Mouse (Mus musculus) kidney, embryonic 15.5 days (tissue): ENCODE measurements around the gene Arl6ip4. TPM values are rescaled to one million over a fixed set of nuclear protein-coding genes. Genes with fewer than 3 reads are reported as not detected.

Experiments
- ATAC-seq: fragments of 200-750 bp; cut with Nextera tagmentation; replicated peaks from 2 replicates; pipeline ENCODE4 v1.8.0; 2017; ENCODE audit warnings: moderate TSS enrichment; ENCODE audit not compliant: low FRiP score
- H3K27ac ChIP-seq: fragments of 300-500 bp; sonication (generic); 2 replicates; pipeline ENCODE4 v1.5.1; 2015; ENCODE audit warnings: mild to moderate bottlenecking, inconsistent platforms
- H3K27me3 ChIP-seq: fragments of 300-500 bp; sonication (generic); 2 replicates; pipeline ENCODE4 v1.6.1; 2015; ENCODE audit warnings: inconsistent platforms
- H3K36me3 ChIP-seq: fragments of 300-500 bp; sonication (generic); 2 replicates; pipeline ENCODE4 v1.6.1; 2015; ENCODE audit warnings: inconsistent platforms
- H3K4me1 ChIP-seq: fragments of 300-500 bp; sonication (generic); 2 replicates; pipeline ENCODE4 v1.6.1; 2015; ENCODE audit warnings: inconsistent platforms
- H3K4me2 ChIP-seq: fragments of 300-500 bp; sonication (generic); 2 replicates; pipeline ENCODE4 v1.6.1; 2015; ENCODE audit warnings: moderate library complexity, mild to moderate bottlenecking, inconsistent platforms
- H3K4me3 ChIP-seq: fragments of 300-500 bp; sonication (generic); replicated peaks from 2 replicates; pipeline ENCODE4 v1.5.1; 2015; ENCODE audit warnings: mild to moderate bottlenecking, inconsistent platforms
- H3K9ac ChIP-seq: fragments of 300-500 bp; sonication (generic); 2 replicates; pipeline ENCODE4 v1.6.1; 2015; ENCODE audit warnings: mild to moderate bottlenecking, inconsistent platforms
- H3K9me3 ChIP-seq: fragments of 300-500 bp; sonication (generic); replicated peaks from 2 replicates; pipeline ENCODE4 v1.6.1; 2016; ENCODE audit warnings: inconsistent platforms
- WGBS: fragments of 180-500 bp; shearing (Covaris S2); methylation state at CpG from one replicate; pipeline ENCODE4 v1.1.7; 2015; ENCODE audit warnings: mixed read lengths; 5-methylcytosine and 5-hydroxymethylcytosine counted together
- polyA plus RNA-seq: library from polyadenylated mRNA; unstranded; fragments of >200 nt; fragmentation: Nextera tagmentation; extraction: Ambion mirVana; gene quantifications from 2 replicates; pipeline ENCODE4 v1.2.1, GENCODE M21; 2015

The Arl6ip4 gene
- polyA plus RNA-seq, 1 experiment from 2014 or later = 108 TPM

- H3K4me1 ChIP-seq = peaks cover 18% of the 10 kb centered on the region
- no peak overlapping the region for H3K4me2 ChIP-seq
- no peak overlapping the region for H3K27ac ChIP-seq
- H3K4me3 ChIP-seq = no peak overlapping the region
- no peak overlapping the region for H3K9ac ChIP-seq
- no peak for ATAC-seq
- peaks cover 78% of the 10 kb centered on the region for H3K36me3 ChIP-seq
- H3K27me3 ChIP-seq = no peaks in the 10 kb centered on the region
- H3K9me3 ChIP-seq = no peaks in the 10 kb centered on the region
- WGBS = 74% methylated on average over 5 of the region's 5 CpGs
Observed at GRCm38 (mm10) chr5:124119204-124119603, 3.3 kb downstream of the Arl6ip4 start.

GRCm38 (mm10) chr5:124122357-124122756 lies 6.5 kb downstream of the Arl6ip4 start:
- WGBS = 89% methylated on average over 18 of the region's 18 CpGs
- no peak overlapping the region for H3K27ac ChIP-seq

GRCm38 (mm10) chr5:124125093-124125492 lies 9.2 kb downstream of the Arl6ip4 start:
- Histone ChIP-seq H3K36me3 (peaks cover 73% of the 10 kb centered on the region), H3K27me3 (no peaks in the 10 kb centered on the region), H3K27ac (no peak overlapping the region), H3K9ac (no peak overlapping the region), H3K9me3 (no peaks in the 10 kb centered on the region), H3K4me2 (no peak overlapping the region), H3K4me1 (no peaks in the 10 kb centered on the region), H3K4me3 (no peak overlapping the region)
- ATAC-seq = no peak
- 88% methylated on average over 11 of the region's 11 CpGs for WGBS

More at GRCm38 (mm10) chr5:124122357-124122756, 6.5 kb downstream of the Arl6ip4 start:
- H3K9ac ChIP-seq = no peak overlapping the region
- ATAC-seq = no peak
- H3K4me3 ChIP-seq = no peak overlapping the region
- H3K27me3 ChIP-seq = no peaks in the 10 kb centered on the region
- no peaks in the 10 kb centered on the region for H3K9me3 ChIP-seq
- no peak overlapping the region for H3K4me2 ChIP-seq
- H3K36me3 ChIP-seq = peaks cover 78% of the 10 kb centered on the region
- peaks cover 2% of the 10 kb centered on the region for H3K4me1 ChIP-seq

- no peak overlapping the region for H3K4me2 ChIP-seq
- H3K9me3 ChIP-seq = no peaks in the 10 kb centered on the region
- no peak for ATAC-seq
- no peak overlapping the region for H3K27ac ChIP-seq
- H3K9ac ChIP-seq = no peak overlapping the region
- H3K36me3 ChIP-seq = peaks cover 42% of the 10 kb centered on the region
- H3K4me3 ChIP-seq = no peak overlapping the region
- 87% methylated on average over 5 of the region's 5 CpGs for WGBS
- no peaks in the 10 kb centered on the region for H3K4me1 ChIP-seq
- H3K27me3 ChIP-seq = no peaks in the 10 kb centered on the region
Observed at GRCm38 (mm10) chr5:124134261-124134660, 18.4 kb downstream of the Arl6ip4 start.

GRCm38 (mm10) chr5:124138066-124138465 lies 22.2 kb downstream of the Arl6ip4 start:
- H3K9ac ChIP-seq = no peak overlapping the region
- no peak for ATAC-seq
- H3K36me3 ChIP-seq = peaks cover 40% of the 10 kb centered on the region
- H3K27ac ChIP-seq = no peak overlapping the region
- no peaks in the 10 kb centered on the region for H3K27me3 ChIP-seq
- H3K4me1 ChIP-seq = no peaks in the 10 kb centered on the region
- no peak overlapping the region for H3K4me3 ChIP-seq
- no peak overlapping the region for H3K4me2 ChIP-seq
- H3K9me3 ChIP-seq = no peaks in the 10 kb centered on the region
- 72% methylated on average over 7 of the region's 7 CpGs for WGBS

GRCm38 (mm10) chr5:124149028-124149427 lies 33.1 kb downstream of the Arl6ip4 start:
- no peak for ATAC-seq
- H3K36me3 ChIP-seq = 0 out of 2 replicates have a peak, but pooled peaks cover 2% of the 10 kb centered on the region
- no peaks in the 10 kb centered on the region for H3K27me3 ChIP-seq
- WGBS = 58% methylated on average over 5 of the region's 5 CpGs
- no peak overlapping the region for H3K4me2 ChIP-seq
- H3K27ac ChIP-seq = no peak overlapping the region
- no peaks in the 10 kb centered on the region for H3K9me3 ChIP-seq
- no peak overlapping the region for H3K4me3 ChIP-seq
- no peak overlapping the region for H3K9ac ChIP-seq
- H3K4me1 ChIP-seq = no peaks in the 10 kb centered on the region

GRCm38 (mm10) chr5:124150895-124151294 lies 35.0 kb downstream of the Arl6ip4 start:
- no peak for ATAC-seq
- Histone ChIP-seq H3K4me2 (no peak overlapping the region), H3K27me3 (no peaks in the 10 kb centered on the region), H3K4me1 (no peaks in the 10 kb centered on the region), H3K27ac (no peak overlapping the region), H3K4me3 (no peak overlapping the region), H3K36me3 (0 out of 2 replicates have a peak, but pooled peaks cover 2% of the 10 kb centered on the region), H3K9me3 (no peaks in the 10 kb centered on the region), H3K9ac (no peak overlapping the region)
- 86% methylated on average over 7 of the region's 7 CpGs for WGBS

- no peak for ATAC-seq
- no peak overlapping the region for H3K4me2 ChIP-seq
- no peaks in the 10 kb centered on the region for H3K27me3 ChIP-seq
- H3K9me3 ChIP-seq = no peaks in the 10 kb centered on the region
- no peak overlapping the region for H3K27ac ChIP-seq
- H3K36me3 ChIP-seq = 0 out of 2 replicates have a peak, but pooled peaks cover 2% of the 10 kb centered on the region
- no peak overlapping the region for H3K4me3 ChIP-seq
- H3K9ac ChIP-seq = no peak overlapping the region
- WGBS = 78% methylated on average over 4 of the region's 4 CpGs
- no peaks in the 10 kb centered on the region for H3K4me1 ChIP-seq
Observed at GRCm38 (mm10) chr5:124152734-124153133, 36.8 kb downstream of the Arl6ip4 start.

- Histone ChIP-seq H3K4me1 (no peaks in the 10 kb centered on the region), H3K27me3 (no peaks in the 10 kb centered on the region), H3K27ac (no peak overlapping the region), H3K9me3 (no peaks in the 10 kb centered on the region), H3K4me2 (no peak overlapping the region), H3K4me3 (no peak overlapping the region), H3K36me3 (0 out of 2 replicates have a peak, but pooled peaks cover 2% of the 10 kb centered on the region), H3K9ac (no peak overlapping the region)
- 82% methylated on average over 5 of the region's 5 CpGs for WGBS
- no peak for ATAC-seq
Observed at GRCm38 (mm10) chr5:124155943-124156342, 40.1 kb downstream of the Arl6ip4 start.

- Histone ChIP-seq H3K27ac (no peak overlapping the region), H3K4me2 (no peak overlapping the region), H3K27me3 (no peaks in the 10 kb centered on the region), H3K9me3 (no peaks in the 10 kb centered on the region), H3K4me1 (peaks cover 13% of the 10 kb centered on the region; the same call in 1 of the 2 replicates), H3K36me3 (no peaks in the 10 kb centered on the region), H3K4me3 (no peak overlapping the region), H3K9ac (no peak overlapping the region)
- 71% methylated on average over 4 of the region's 4 CpGs for WGBS
- ATAC-seq = no peak
Observed at GRCm38 (mm10) chr5:124158305-124158704, 42.4 kb downstream of the Arl6ip4 start.

GRCm38 (mm10) chr5:124159453-124159852 lies 43.6 kb downstream of the Arl6ip4 start:
- no peaks in the 10 kb centered on the region for H3K9me3 ChIP-seq
- no peaks in the 10 kb centered on the region for H3K36me3 ChIP-seq
- 31% methylated on average over 7 of the region's 7 CpGs for WGBS
- H3K4me2 ChIP-seq = no peak overlapping the region
- H3K27me3 ChIP-seq = no peaks in the 10 kb centered on the region
- H3K9ac ChIP-seq = no peak overlapping the region
- no peak for ATAC-seq
- no peak overlapping the region for H3K27ac ChIP-seq
- H3K4me3 ChIP-seq = no peak overlapping the region
- peaks cover 24% of the 10 kb centered on the region for H3K4me1 ChIP-seq

GRCm38 (mm10) chr5:124161831-124162230 lies 45.9 kb downstream of the Arl6ip4 start:
- no peaks in the 10 kb centered on the region for H3K27me3 ChIP-seq
- peaks cover 48% of the 10 kb centered on the region for H3K4me1 ChIP-seq
- H3K9me3 ChIP-seq = no peaks in the 10 kb centered on the region
- no peak for ATAC-seq
- no peak overlapping the region for H3K9ac ChIP-seq
- H3K4me3 ChIP-seq = no peak overlapping the region
- no peak overlapping the region for H3K4me2 ChIP-seq
- no peaks in the 10 kb centered on the region for H3K36me3 ChIP-seq
- 61% methylated on average over 10 of the region's 10 CpGs for WGBS
- no peak overlapping the region for H3K27ac ChIP-seq

- Histone ChIP-seq H3K27me3 (no peaks in the 10 kb centered on the region), H3K4me1 (peaks cover 55% of the 10 kb centered on the region), H3K9ac (no peak overlapping the region), H3K9me3 (no peaks in the 10 kb centered on the region), H3K4me2 (no peak overlapping the region), H3K27ac (no peak overlapping the region), H3K4me3 (no peak overlapping the region), H3K36me3 (no peaks in the 10 kb centered on the region)
- ATAC-seq = no peak
- WGBS = 59% methylated on average over 5 of the region's 5 CpGs
Observed at GRCm38 (mm10) chr5:124162577-124162976, 46.7 kb downstream of the Arl6ip4 start.
